Mouse (Mus musculus): ENCODE measurements around the gene Dhrs7c.
A peak's percentile ranks its signal among the peaks of the same experiment; 100 is the strongest.

The Dhrs7c gene

GRCm38 (mm10) chr11:67851770-67852169, 53.8 kb downstream of the Dhrs7c start:
- no peak for DNase-seq

DNA sequence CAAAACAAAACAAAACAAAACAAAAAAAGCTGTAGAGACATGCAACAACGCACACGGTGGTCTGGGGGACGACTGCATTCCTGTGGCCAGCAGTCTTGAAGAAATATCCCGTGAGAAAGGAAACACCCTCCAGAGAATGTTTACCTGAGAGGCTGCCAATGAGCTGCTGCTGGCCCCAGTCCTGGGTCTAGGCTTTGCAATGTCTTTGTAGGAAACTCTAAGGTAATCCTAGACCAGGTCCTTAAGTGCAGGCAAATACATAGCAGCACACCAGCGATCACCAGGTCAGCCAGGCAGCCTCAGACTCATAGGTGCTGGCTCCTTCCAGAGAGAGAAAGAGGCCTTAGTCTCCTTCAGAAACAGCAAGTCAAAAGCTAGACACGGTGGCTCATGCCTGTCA, 56.0 kb downstream of the Dhrs7c start:
- no peak for DNase-seq

GRCm38 (mm10) chr11:67855035-67855434, 57.0 kb downstream of the Dhrs7c start:
- peak; percentile 34 for DNase-seq

DNA sequence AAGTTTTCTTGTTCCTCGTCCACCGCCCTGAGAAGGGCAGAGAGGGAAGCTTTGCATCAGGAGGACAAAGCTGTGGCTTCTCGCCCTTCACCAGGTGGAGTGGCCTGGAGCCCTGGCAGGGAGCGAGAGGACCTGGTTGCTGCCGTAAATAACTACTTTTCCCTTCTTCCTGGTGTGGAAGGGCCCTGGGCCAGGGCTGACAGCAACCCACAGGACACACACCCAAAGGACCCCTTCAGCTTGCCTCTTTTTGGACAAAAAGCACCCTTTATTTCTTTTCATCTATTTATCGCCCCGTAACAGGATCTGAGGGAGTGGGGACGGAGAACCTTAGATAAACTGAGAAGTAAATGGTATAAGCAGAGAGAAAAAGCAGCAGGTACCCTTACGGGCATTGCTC, 60.5 kb downstream of the Dhrs7c start:
- DNase-seq = no peak

DNA sequence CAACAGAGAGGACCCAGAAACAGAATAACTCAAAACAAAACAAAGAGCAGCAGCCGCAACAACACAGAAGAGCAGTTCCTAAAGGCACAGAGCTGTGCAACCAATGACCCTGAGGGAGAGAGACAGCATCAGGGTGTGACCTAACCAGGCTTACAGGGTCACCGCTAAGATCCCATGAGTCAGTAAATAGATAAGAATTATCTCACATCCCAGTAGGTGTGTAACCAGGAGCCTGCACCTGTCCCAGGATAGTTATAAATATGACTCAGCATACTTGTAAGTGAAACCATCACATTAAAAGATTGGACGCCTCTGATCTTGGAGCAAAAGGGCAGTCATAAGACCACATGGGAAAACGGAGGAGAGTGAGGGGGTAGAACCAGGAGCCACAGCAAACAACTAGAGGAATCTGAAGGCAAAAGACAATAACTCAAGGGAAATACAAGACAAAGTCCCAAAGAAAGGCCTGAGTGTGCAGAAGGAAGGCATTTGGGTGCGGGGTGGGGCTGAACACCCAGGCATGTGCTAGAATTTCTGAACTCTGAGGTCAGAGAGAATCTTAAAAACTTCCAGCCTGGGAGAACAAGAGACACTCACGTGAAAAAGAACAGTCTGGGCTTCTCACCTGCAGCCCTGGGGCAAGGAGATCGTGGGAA, 62.9 kb downstream of the Dhrs7c start:
- no peak for DNase-seq

DNA sequence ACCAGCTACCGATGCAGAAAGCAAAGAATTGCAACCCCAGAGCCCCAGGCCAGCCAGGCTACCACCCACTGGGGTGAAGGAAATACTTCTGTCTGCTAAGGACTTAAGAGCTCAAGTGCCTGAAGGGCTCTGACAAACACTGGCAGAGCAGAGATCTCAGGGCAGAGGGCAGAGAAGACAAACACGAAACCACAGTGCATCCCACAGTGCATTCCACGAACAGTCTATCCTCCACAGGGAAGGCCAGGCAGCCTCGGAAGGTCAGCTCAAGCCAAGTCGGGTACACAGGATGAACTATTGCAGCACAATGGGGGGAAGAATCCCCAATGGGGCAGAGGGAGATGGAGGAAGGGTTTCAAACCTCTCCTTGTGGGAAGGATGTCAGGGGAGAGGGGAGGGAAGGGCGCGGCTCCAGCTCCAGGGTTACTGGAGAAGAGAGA, 63.4 kb downstream of the Dhrs7c start:
- DNase-seq = no peak

GRCm38 (mm10) chr11:67865100-67865499, 67.1 kb downstream of the Dhrs7c start:
- DNase-seq = no peak
